Mouse (Mus musculus): ENCODE data around the gene Kpna1.
"Not testable (repeated sequence)": the region's sequence is repeated elsewhere in the genome, so short reads cannot be mapped to it uniquely, and the experiment has no call there.

Kpna1 gene

DNA sequence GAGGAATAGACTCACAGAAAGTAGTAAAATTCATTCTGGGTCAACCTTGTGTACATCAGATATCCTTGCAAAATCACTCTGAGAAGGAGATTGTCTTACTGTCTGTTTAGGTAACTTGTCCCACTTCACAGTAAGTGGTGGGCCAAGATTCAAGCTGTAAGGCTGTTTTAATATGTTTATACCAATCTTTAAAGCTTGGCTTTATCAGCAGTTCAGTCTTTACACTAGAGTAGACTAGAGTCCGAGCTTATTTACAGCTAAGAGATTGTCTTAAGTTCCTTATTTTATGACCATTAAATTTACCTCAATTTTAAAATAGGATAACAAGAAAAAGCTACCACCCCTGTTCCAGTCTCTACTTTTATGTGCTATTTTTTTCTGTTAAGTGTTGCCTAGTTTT is 9.4 kb downstream of the Kpna1 start:
- no peak for DNase-seq (ENCODE audit: low read depth in 1 of 2, low spot score in 2 of 2)

DNA sequence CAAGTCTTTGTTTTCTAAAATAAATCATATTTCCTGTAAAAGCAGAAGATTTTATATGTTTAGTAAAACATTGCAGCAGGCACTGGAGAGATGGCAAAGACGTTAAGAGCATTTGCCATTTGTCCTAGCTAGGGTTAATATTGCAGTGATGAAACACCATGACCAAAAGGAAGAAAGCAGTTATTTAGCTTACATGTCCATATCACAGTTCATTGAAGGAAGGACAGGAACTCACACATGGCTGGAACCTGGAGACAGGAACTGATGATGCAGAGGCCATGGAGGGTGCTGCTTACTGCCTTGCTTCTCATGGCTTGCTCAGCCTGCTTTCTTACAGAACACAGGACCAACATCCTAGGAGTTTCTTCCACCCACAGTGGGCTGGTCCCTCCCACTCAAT is 13.8 kb downstream of the Kpna1 start:
- no peak for DNase-seq (ENCODE audit: low read depth in 1 of 2, low spot score in 2 of 2)

DNA sequence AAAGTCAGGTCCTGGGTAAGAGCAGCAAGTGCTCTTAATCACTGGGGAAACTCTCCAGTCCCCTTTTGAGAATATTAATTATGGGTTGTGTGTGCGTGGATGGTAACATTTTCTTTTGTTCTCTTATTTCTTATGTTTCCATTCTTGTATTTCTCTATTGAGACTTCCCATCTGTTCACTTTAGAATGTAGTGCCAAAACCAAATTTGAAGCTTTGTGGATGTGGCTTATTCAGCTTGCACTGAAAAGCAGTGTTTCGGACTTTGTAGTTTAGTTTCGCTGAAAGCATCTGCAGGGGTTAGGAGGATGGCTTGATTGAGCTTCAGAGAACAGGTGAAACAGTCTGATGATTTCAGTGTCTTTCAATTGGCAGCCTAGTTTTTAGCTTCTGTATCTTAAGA is 14.8 kb downstream of the Kpna1 start:
- DNase-seq (ENCODE audit: low read depth in 1 of 2, low spot score in 2 of 2): no peak

DNA sequence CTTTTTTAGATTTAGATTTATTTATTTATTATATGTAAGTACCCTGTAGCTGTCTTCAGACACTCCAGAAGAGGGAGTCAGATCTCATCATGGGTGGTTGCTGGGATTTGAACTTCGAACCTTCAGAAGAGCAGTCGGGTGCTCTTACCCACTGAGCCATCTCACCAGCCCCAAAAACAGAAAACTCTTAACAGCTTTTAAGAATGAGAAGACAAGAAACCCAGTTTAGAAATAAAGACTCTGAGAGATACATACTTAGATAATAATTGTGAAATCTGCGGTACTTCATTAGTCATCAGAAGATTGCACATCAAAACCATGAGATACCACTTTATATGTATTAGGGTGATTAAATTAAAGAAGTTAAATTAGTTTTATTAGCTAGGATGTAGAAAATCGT is 20.3 kb downstream of the Kpna1 start:
- DNase-seq (ENCODE audit: low read depth in 1 of 2, low spot score in 2 of 2): not testable (repeated sequence)

DNA sequence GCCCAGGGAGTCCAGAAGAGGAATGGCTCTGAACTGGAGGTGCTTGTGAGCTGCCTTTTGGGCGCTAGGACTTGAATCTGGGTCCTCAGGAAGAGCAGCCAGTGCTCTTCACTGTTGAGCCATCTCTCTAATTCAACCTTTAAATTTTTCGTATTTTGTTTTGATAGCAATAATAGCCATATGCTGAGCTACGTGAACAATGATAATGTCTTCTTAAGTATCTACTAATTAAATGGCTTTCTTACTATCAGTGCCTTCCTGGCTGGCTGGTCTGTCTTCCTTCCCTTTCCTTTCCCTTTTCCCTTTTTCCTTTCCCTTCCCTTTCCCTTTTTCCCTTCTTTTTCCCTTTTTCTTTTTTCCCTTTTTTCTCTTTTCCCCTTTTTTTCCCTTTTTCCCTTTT is 29.8 kb downstream of the Kpna1 start:
- no peak for DNase-seq (ENCODE audit: low read depth in 1 of 2, low spot score in 2 of 2)

DNA sequence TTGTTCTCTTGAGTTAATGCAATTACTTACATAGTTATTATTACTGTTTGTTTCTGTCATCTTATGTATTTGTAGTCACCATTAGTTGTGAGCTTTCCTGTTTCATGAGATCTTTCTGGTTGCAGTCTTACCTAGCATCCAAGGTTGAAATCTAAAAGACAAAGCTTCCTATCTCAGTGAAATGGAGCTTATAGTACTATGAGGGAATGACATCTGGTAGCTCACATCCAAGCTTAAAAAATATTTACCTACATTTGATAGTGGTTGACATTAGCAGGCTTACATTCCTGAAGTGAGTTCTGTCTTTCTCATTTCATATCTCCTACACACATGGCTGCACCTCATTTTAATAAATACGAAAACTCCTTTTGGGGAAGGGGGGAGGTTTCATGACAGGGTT is 37.8 kb downstream of the Kpna1 start:
- DNase-seq (ENCODE audit: low read depth in 1 of 2, low spot score in 2 of 2): no peak

DNA sequence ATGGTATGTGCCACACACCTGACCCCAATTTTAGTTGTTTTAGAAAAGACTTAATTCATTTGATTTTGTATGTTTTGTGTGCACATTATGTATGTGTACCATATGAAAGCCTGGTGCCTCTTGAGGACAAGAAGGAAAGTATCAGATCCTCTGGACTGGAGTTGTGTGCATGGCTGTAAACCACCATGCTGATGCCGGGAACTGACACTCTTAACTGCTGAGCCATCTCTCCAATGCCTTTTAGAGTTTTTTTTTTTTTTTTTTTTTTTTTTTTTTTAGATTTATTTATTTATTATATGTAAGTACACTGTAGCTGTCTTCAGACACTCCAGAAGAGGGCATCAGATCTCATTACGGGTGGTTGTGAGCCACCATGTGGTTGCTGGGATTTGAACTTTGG is 49.6 kb downstream of the Kpna1 start:
- not testable (repeated sequence) for DNase-seq (ENCODE audit: low read depth in 1 of 2, low spot score in 2 of 2)

DNA sequence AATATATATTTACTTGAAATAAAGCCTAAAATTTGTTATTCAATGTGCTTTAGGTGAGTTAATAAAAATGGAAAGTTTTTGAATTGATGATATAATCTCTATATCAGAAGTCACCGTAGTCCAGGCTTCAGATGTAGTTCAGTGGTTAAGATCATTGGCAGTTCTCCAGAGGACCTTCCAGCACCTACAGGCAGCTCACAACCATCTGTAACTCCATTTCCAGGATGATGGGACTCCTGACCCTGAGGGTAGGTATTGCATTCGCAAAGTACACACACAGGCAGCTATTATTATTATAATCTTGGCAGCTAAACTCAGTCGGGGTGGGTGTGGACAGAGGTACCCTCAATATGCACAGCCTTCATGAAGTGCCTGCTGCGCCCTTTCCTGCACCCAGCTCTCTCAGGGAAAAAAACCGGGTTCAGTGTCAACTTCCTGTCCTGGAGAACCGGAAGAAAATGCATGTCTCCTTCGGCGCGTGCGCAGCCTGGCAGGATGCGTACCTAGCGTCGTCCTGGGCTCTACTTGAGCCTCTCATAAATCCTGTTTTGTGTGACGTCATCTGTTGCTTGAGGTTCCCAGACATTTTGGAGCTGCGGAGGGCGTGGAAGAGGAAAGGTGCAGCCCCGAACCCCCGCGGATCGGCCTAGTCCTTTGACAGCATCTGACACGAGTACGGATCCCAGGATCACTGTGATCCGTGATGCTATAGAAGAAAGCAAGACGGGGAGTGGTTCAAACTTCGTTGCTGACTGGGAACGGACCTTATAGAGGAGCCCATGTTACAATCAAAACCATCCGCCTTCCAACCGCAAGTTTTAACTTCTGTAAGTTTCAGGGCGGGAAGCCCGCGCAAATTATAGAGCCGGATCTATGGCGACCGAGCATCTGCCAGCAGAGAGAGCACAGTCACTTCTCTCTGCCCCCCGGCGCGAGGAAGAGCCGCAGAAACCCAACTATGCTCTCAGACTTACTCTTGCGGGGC is 62.4 kb downstream of the Kpna1 start, which contains the start of gene Wdr5b:
Gene Wdr5b (plus strand): TSS at position 551 of the 985 bp plus-strand sequence.
- DNase-seq (ENCODE audit: low read depth in 1 of 2, low spot score in 2 of 2): peak; percentile 75 to 77

DNA sequence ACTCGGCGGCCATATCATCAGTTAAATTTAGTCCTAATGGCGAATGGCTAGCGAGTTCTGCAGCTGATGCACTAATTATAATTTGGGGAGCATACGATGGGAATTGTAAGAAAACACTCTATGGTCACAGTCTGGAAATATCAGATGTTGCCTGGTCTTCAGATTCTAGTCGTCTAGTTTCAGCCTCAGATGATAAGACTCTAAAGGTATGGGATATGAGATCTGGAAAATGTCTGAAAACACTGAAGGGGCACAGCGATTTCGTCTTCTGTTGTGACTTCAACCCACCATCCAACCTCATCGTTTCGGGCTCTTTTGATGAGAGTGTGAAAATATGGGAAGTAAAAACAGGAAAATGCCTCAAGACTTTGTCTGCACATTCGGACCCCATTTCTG is 63.1 kb downstream of the Kpna1 start:
- no peak for DNase-seq (ENCODE audit: low read depth in 1 of 2, low spot score in 2 of 2)

DNA sequence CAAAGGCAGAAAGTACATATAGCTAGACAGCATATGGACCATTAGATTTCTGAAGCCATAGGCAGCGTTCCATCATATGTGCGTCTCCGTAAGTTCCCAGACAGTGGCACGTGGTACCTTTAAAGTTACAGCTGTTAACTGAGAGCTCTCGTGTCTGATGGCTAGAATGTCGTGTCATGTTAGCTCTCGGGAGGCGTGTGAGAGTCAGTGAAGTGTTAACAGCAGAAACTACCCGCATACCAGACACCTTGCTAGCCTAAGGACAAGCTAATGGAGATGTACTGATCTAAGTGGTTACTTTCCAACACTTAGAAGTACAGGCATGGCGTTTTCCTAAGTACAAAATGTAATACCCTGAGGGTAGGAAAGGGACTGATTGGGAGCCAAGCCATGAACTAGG is 64.5 kb downstream of the Kpna1 start:
- no peak for DNase-seq (ENCODE audit: low read depth in 1 of 2, low spot score in 2 of 2)

DNA sequence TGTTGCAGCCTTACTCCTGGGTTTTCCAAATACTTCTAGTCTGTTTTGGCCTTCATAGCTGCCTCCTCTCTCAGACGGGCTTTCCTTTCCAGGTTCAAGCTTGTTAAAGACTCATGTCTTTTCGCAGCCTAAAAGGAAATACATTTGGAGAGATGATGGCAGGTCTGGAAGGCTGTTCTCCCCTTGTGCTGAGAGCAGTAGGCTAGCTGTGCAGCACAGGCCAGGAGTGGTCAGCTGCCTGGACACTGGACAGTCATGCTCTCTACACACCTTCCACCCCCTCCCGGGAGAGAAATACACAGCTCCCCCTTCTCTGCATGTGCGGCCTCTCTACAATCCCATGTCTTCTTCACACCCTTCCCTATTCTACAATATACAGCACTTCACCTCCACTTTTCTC is 65.4 kb downstream of the Kpna1 start:
- DNase-seq (ENCODE audit: low read depth in 1 of 2, low spot score in 2 of 2): no peak

DNA sequence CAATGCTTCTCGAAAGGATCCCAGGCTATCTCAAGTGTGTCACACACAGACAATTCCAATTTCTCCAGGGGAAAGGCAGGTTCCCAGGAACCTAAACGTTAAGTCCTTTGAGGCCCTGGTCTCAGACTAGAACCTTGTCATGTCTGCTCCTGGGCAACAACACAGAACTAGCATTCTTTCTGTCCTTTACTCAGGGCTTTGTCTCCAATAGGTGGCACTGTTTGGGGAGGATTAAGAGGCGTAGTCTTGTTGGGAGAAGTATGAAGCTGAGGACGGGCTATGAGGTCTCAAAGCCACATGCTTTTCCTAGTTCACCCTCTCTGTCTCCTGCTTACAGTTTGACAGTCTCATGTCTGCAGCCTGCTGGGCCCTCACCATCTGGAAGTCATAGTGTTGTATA is 69.0 kb downstream of the Kpna1 start:
- DNase-seq (ENCODE audit: low read depth in 1 of 2, low spot score in 2 of 2): no peak

DNA sequence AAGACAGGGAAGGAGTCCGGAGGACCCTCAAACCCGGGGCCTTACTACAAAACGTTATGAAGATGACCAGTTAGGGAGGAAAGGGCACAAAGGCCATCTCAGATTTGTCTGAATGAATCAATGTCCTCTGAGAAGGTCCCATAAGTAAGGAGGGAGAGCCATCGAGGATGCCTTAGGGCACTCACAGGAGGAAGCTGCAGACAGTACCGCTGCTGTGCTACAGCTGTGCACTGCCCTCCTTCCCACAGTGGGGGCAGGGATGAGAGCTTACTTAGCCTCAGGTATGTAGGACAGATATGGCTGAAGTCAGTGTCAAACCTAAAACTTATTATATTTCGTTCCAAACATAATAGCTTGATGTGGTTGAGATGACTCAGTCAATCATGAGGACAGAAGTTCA is 72.9 kb downstream of the Kpna1 start:
- DNase-seq (ENCODE audit: low read depth in 1 of 2, low spot score in 2 of 2): no peak

DNA sequence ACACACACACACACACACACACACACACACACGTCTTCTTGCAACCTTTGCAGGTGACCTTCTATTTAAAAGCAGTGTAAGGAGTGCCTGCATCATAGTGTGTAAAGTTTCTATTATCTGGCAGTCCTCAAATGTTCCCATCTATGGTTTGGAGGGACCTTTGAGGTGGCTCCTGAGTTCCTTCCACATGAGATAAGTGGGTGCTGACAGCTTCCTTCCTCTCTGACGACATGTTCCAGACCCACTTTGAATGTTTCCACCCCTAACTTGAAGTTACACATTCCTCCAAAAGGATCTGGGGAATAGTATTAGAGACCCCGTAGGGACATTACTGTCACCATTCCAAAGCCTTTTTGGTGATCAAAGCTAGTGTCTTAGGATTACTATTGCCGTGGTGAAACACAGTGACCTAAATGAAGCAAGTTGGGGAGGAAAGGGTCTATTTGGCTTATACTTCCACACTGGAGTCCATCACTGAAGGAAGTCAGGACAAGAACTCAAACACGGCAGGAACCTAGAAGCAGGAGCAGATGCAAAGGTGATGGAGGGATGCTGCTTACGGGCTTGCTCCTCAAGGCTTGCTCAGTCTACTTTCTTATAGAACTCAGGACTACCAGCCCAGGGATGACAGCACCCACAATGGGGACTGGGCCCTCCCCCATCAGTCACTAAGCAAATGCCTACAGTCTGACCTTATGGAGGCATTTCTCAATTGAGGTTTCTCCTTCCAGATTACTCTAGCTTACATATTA is 75.2 kb downstream of the Kpna1 start:
- no peak for DNase-seq (ENCODE audit: low read depth in 1 of 2, low spot score in 2 of 2)

DNA sequence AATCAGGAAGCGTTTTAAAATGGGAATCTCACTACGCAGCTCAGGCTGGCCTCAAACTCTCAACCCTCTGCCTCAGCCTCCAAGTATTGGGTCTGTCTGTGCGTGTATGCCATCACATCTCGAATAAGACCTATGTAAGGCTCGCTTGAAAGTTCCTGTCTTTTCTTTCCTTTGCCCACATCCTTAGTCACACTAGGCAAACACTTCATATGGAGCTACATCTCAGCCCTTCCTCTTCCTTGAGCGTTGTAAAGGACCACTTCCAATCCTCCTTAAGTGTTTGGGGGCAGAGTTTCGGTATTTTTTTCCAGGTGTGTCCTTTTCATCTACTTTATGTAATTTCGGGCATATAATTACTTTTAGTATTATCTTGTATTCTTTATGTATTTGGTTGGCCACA is 76.4 kb downstream of the Kpna1 start:
- DNase-seq (ENCODE audit: low read depth in 1 of 2, low spot score in 2 of 2): no peak

DNA sequence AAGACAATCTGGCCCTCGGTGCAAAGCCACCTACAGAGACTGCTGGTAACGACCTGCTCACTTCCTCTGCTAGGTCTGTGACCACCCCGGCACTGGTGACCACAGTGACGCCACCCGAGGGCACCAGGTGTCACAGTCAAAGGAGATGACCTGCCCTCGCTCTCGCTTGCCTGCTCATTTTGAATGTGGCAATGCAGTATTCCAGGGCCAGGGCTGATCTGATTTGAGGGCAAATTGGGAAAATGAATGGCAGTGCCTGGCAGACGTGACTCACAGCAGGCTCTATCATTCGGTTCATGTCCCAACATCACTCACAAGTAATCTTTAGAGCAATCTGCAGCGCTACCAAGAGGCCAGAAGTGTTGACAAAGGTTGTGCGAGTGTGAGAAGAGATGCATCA is 77.9 kb downstream of the Kpna1 start:
- no peak for DNase-seq (ENCODE audit: low read depth in 1 of 2, low spot score in 2 of 2)

DNA sequence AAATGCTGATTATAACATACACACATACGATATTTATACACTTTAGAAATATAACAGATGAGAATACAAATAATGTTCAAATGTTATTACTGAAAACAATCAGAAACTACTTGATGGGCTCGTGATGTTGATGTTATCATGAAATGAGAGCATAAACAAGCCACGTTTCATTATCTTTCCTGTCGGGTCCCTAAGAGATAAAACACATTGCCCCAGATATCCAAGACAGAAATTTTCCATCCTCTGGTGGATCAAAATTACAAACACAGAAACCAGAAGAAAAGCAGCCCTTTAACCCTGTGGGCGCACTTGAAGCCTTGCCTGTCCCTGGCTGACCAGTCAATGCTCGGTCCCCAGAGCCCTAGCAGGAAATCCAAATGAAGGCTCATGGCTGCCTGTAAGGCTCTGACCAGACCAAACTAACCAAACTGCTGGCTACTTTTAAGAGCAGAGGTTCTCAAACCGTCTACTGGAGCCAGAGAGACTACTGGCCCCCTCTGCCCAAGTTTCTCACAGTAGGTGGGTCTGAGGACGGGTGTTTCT is 79.5 kb downstream of the Kpna1 start:
- DNase-seq (ENCODE audit: low read depth in 1 of 2, low spot score in 2 of 2): no peak

DNA sequence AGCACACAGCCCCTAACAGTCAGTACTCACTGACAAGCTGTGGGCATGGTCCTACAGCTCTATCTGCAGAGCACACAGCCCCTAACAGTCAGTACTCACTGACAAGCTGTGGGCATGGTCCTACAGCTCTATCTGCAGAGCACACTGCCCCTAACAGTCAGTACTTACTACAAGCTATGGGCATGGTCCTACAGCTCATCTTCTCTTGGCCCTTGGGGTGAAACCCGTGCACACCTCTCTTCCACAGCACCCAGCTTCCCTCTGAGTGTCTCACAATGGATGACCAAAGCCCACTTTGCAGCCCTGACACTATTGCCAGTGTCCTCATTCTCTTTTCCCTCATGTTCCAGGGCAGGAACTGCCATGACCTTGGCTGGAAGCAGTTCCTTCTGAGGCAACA is 84.0 kb downstream of the Kpna1 start:
- DNase-seq (ENCODE audit: low read depth in 1 of 2, low spot score in 2 of 2): not testable (repeated sequence)

DNA sequence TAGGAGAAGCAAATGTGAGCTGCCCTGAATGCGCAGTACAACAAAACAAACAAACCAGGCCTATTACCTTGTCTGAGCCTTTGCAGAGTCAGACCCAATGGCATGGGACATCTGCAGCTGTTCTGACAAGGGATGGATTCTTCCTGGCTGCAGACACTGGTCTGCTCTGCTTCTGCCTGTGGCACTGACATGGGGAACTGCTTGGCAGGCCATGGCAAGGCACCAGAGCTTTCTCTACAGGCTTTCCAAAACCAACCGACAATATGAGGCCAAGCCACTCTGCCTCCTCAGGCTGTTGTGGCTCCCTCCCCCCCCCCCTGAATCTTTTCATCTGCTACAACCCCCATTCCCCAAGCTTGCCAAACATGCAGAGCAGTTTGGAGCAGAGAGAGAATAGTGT is 84.8 kb downstream of the Kpna1 start:
- no peak for DNase-seq (ENCODE audit: low read depth in 1 of 2, low spot score in 2 of 2)

DNA sequence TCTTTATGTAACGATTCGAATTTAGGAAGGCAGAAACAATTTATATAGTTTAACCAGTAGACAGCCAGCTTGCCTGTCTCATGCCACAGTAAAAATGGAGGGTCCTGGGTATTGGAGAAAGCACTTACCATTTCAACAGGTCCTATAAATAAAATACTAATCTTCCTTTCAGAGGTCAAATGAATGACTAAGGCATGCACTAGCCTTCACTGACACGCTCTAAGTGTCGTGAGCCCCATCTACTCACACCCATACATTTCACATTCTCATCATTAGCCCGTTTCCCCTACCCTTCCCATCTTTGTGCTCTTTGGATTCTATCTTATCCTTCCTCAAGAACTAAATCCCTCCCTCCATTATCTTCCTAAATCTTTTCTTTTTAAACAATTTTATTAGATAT is 86.4 kb downstream of the Kpna1 start:
- DNase-seq (ENCODE audit: low read depth in 1 of 2, low spot score in 2 of 2): no peak

DNA sequence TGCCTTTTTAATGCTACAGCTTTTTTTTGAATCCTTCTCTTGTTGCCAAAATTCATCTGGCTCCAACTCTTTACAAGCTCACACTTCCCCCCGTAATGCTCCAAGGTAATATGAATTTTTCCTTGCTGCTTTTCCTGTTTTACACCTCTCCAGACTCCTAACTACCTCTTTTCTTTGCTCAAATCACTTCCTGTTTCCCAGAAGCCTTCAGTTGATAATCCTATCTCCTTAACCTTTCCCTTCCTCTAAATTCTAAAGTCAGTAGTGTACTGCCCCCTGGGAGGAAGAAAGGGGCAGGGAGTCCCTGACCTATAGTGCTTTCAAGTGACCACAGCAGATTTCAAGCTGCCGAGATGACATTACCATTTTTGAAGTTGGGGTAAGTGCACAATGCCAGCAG is 89.1 kb downstream of the Kpna1 start:
- DNase-seq (ENCODE audit: low read depth in 1 of 2, low spot score in 2 of 2): no peak

DNA sequence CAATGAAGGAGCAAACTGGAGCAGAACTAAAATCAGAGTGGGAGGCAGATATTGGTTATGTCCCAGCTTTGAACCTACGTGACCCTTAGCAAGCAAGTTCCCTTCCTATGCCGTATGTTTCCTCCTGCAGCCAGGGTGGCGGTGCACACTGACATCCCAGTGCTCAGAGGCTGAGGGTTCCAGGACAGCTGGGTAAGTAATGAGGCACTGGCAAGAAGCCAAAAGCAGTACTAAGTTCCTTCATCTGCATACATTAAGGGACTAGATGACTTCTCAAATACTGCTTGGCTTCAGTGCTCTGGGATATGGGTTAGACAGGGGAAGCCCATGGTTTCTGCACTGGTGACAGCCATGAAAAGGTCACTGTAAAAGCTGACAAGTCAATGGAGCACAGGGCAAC is 89.8 kb downstream of the Kpna1 start:
- DNase-seq (ENCODE audit: low read depth in 1 of 2, low spot score in 2 of 2): no peak
